Mouse (Mus musculus) adrenal gland, adult 18-20 months (tissue): ENCODE data around the gene BC025920. TPM values are rescaled to one million over a fixed set of nuclear protein-coding genes. Genes with fewer than 3 reads are reported as not detected.
A peak's percentile ranks its signal among the peaks of the same experiment; 100 is the strongest.

Experiments used
- DNase-seq, 2 experiments: peaks; one replicate each; pipeline ENCODE4 v3.0.0; 2021 to 2022; ENCODE audit warnings: low spot score in 2 of 2
- total RNA-seq, 2 experiments: library from RNA; stranded (reverse); gene quantifications; 1 replicate in 1 of 2; 2 replicates in 1 of 2; pipeline ENCODE4 v1.2.3; 2021

BC025920 gene
- total RNA-seq, 2 experiments from 2014 or later = 1.2 to 1.7 TPM

- no peak for DNase-seq
These were observed 33.1 kb upstream of the BC025920 start for GRCm38 (mm10) chr10:81572975-81573374.

DNA sequence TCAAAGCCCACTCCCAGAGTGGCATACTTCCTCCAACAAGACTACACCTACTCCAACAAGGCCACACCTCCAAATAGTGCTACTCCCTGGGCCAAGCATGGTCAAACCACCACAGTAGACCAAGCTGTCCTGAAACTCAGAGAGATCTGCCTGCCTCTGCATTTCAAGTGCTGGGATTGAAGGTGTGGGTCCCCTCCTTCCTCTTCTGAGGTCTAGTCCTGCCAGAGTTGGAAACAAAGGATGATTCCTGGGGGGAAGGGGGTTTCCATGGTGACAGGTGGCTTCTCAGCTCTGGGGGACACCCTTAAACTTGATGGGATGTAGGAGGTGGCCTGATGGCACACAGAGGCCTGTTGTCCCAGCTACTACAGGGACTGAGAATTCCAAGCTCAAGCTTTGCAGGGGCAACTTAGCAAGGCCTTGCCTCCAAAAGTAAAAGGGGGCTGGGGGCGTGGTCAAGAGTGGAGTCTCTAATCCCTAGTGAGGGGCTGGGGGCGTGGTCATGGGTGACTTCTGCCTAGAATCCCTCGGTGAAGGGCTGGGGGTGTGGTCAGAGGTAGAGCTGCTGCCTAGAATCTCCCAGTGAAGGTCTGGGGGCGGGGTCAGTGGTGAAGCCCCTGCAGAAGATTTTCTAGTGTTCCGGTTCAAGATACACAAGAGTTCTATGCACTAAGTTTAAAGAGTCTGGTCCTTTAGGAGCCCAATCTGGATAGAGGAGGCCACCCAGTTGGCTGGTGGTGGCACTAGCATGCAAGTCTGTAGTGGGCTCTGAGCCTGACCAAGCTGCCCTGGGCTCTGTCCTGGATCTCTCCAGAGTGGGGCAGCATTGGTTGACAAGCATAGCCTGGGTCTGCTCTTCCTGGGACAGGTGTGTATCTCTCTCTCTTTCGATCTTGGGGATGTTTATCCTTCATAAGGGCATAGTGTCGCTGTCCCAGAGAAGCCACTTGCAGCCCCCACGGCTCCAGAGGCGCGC, 31.7 kb upstream of the BC025920 start, which contains the start of gene Tle2:
TSS of gene Tle2 (plus strand) at position 481 of the 976 bp plus-strand sequence.
- DNase-seq = no peak

DNA sequence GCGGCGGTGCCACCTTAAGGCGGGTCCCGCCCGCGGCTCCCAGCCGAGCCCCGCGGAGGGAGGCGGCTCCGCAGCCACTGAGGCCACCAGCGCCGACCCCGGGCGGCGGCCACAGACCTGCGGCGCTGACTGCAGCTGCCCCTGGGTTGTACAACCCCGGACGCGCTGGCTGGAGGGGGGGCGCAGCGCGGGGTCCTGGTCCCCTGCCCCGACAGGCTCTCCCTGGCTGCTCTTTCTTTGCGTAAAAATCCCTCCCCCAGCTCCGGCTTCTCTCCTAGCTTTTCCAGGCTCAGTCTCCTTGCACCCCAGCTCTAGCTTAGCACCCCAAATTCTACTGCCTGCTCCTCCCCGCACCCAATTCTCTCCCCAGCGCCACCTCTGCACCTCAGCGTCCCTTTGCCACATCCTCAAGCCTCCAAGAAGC, 30.9 kb upstream of the BC025920 start:
- DNase-seq = peak; percentile 58 to 72

GRCm38 (mm10) chr10:81575695-81576094, 30.4 kb upstream of the BC025920 start:
- no peak for DNase-seq

- no peak for DNase-seq
These were observed 26.1 kb upstream of the BC025920 start for GRCm38 (mm10) chr10:81579967-81580366.

DNA sequence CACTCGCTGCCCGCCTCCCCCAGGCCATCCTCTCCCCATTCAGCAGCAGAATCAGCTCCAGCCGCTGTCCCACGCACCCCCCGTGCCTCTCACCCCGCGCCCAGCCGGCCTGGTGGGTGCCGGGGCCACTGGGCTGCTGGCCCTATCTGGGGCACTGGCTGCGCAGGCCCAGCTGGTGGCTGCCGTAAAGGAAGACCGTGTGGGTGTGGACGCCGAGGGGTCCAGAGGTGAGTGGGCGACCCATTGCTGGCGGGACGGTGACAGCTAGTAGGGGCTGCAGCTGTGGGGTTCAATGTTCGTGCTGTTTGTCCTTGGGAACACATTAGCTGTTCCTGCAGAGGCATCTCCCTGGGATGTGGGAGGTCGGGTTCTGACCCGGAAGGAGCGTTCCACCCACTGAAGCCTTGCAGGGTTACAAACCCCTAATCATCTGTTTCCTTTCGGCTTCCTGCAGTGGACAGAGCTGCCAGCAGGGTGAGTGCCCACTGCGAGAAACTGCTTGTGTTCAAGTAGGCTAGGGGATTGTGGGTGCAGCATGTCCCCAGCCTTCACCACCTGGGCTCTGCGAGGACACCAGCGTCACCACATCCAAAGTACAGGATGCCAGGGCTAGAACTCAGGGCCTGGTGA, 25.5 kb upstream of the BC025920 start:
- no peak for DNase-seq

DNA sequence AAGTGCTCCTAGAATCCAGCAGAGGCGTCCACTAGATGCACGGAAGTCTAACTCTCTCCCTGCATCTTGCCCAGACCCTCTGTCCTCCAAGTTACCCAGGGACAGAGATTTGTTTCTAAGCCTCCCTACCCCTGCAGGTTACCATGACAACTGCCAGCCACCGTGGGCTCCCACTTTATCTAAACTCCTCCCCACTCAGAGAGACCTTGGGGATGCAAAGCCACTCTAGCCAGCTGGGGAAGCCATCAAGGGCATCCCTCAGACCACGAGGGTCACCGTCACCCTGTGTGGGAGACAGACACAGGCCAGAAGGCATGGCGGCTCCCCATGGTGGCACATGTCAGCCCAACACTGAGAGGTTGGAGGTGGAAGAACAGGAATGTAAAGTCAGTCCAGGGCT, 22.7 kb upstream of the BC025920 start:
- no peak for DNase-seq

- no peak for DNase-seq
These were observed 17.3 kb upstream of the BC025920 start for GRCm38 (mm10) chr10:81588739-81589138.

GRCm38 (mm10) chr10:81591846-81592245, 14.2 kb upstream of the BC025920 start:
- no peak for DNase-seq

GRCm38 (mm10) chr10:81592631-81593030, 13.4 kb upstream of the BC025920 start:
- no peak for DNase-seq

- no peak for DNase-seq
These were observed 12.8 kb upstream of the BC025920 start for GRCm38 (mm10) chr10:81593223-81593622.

DNA sequence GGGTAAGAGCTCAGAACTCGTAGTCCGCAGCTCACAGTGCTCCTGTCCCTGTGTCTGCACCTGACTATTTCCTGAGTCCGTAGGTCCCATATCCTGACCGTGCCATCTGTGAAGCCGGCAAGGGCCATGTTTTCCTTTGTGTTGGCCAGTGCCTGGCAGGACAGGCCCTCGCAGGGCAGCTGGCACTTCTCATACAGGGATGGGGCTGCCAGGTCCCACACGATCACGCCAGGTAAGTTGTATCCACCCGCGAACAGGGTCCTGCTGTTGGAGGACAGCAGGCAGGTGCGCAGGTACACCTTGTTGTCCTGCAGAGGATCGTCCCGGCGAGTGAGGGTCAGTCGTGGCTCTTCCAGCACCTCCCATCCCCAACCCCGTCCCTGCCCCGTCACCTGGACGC, 12.1 kb upstream of the BC025920 start:
- DNase-seq = no peak

DNA sequence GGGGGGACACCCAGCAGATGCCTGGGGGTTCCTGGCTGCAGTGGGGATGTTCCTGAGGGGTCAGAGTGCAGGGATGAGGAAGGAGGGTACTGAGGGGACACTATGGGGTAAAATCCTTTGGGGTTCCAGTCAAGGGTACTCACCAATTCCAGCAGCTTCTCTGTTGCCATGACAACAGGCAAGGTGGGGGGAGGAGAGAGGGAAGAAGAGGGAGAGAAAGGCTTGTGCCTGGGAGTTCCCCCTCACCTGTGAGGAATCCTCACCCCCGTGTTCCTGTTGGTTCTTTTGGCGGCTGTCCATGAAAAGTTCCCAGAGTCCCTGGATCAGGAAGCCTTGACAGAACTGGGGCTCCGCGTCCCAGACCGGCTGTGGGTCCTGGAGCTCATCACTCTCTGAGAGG, 10.5 kb upstream of the BC025920 start:
- DNase-seq = no peak

DNA sequence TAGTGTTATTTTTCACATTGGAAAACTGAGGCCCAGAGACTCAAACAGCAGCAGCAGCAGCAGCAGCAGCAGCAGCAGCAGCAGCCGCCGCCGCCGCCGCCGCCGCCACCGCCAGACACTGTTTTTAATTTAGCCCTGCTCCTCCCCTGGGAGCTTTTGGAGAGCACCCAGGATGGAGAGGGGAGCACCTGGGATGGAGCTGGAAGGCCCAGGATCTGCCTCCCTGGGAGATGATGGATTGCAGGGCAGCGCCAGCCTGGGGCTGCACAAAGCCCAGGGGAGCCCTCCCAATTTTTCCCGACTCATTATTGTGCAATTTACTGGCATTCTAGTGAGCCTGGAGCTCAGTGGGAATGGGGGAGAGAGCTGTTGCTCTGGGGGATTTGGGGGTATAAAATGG, 9.5 kb upstream of the BC025920 start:
- DNase-seq = peak in 1 of 2 experiments; percentile 45

DNA sequence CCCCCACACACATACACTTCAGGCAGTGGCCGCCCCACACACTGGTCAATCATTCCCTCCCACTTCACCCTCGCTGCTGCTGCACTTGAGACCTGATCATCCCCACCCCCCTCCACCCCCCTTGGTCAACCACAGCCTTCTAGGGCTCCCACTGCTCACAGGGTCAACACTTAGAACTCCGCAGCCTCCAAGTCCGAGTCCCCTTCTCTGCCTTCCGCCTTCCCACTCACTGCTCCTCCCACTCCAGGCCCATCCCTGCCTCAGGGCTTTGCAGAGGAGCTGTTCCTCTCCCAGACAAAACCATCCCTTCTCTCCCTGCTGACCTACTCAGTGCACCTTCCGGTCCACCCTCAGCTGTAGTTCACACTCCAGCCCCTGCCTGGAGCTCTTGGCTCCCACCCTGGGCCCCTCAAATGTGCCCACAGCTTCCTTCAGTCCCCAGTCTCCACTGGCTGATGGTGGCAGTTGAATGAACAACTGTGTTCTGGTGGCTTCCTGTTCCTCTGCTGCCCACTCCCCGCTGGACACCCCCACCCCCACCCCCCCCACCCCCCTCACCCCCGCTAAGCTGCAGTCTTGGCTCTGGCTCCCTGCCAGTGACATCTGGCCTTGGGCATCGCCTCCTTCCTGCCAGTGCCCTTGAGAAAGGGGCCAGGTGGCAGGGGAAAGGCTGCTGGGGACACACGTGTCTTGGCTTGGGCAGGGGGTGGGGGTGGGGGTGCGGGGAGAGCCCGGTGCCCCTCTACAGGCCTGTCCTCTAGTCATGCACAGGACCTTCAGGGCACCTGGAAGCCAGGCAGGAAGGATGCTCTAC, 8.7 kb upstream of the BC025920 start:
- DNase-seq = peak; percentile 47 to 52

DNA sequence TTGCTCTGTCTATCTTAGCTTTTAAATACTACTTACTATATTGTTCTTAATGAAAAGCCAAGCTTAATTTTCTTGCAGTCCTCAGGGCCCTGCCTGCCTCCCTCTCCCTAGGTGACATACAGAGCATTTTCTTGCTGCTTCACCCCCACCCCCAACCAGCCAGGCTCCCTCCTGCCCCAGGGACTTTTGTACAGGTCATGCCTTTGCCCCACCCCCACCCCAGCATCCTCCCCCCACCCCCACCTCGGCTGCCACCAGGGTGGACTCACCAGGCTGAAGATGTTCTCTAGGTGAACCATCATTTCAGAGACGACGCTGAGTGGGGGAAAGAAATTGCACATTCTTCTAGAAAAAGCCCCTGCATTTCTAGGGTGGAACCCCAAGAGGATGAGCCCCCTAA, 7.7 kb upstream of the BC025920 start:
- DNase-seq = no peak

DNA sequence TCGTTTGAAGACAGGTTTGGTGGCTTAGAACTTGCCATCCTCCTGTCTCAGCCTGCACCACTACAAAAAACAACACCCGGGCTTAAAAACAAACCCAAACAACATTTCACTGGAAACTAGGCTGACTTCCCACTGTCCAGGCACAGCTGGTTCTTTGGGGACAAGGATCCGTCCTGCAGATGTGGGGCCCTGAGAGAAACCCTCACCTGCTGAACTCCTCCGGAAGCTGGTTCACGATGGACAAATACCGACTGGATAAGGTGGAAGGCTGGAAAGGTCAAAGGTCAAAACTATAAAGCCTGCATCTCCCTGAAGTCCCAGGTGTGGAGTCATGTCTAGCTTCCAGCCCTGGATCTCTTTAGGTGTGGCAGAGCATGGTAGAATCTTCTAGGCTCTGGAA, 7.2 kb upstream of the BC025920 start:
- no peak for DNase-seq

DNA sequence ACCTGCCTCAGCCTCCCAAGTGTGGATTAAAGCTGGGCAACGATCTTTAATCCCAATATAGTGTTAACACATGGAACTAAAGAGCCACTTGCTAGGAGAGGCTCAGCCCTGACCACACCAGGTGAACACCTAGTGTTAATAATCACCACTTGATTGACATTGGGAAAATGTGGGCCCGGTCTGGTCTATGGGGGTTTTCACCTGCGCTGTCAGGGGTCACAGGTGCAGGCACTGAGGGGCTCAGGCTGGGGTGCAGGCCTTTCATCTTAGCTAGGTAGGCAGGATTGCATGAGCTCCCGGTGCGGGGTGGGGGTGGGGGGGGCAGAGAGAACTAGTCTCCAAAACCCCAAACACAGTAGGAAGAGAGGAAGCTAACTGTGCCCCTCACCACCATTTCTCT, 6.4 kb upstream of the BC025920 start:
- no peak for DNase-seq

DNA sequence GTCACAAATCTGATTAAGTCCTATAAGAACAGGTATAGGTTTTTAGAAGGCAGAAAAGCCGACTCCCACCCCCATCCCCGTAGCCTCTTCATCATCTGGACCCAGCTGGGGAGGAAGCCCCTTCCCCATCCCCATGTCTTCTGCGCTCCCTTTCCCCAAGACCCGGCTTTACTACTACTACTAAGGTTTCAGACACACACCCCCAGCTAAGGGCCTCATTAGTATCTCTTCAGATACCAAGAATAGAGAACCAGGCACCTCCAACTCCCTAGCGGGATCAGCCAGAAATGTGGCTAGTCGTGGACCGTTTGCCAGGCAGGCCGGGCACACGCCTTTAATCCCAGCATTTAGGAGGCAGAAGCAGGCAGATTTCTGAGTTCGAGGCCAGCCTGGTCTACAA, 6.0 kb upstream of the BC025920 start:
- no peak for DNase-seq

GRCm38 (mm10) chr10:81600738-81601203, 5.3 kb upstream of the BC025920 start, which contains the start of gene Tle6:
TSS of gene Tle6 (minus strand) at chr10:81601073.
- peak; percentile 93 to 94 for DNase-seq

DNA sequence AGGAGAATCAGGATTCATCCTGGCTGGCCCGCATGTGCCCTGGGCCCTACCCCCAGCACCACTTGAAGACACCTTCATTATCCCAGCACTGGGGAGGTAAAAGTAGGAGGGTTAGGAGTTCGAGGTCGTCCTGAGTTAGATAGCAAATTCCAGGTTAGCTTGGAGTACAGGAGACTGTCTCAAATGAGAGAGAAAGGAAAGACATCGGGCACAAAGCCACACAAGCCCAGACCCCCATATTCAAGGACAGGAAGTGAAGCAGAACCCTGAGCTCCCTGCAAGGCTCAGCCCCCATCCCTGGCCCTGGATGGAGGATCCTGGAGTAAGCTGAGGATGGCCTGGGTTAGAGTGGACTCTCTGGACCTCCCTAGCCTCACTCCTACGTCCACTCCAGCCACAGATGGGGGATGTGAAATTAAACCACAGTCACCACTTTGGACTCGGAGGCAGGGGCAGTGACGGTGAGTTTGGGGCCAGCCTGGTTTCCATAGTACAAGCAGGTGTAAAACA, 4.6 kb upstream of the BC025920 start:
- no peak for DNase-seq
